Mouse (Mus musculus) monocyte, adult 2 months (primary cell): Measurements from ENCODE around the gene Grip1.
"Not testable (repeated sequence)": the region's sequence is repeated elsewhere in the genome, so short reads cannot be mapped to it uniquely, and the experiment has no call there.

Experiments used
- DNase-seq, 2 experiments: peaks; one replicate each; pipeline ENCODE4 v3.0.0; 2022; ENCODE audit warnings: low spot score in 2 of 2, low read depth in 1 of 2

Gene Grip1

GRCm38 (mm10) chr10:120044714-120045234, 591.1 kb downstream of the Grip1 start:
- no peak for DNase-seq

GRCm38 (mm10) chr10:120060579-120061237, 607.1 kb downstream of the Grip1 start:
- DNase-seq, result no peak

GRCm38 (mm10) chr10:120061238-120062130, 607.9 kb downstream of the Grip1 start:
- no peak for DNase-seq

GRCm38 (mm10) chr10:120064424-120064823, 610.8 kb downstream of the Grip1 start:
- DNase-seq, result peak in 1 of 2 experiments; percentile 35

- no peak for DNase-seq
Measured at GRCm38 (mm10) chr10:120066319-120066718, 612.7 kb downstream of the Grip1 start.

GRCm38 (mm10) chr10:120077850-120078249, 624.2 kb downstream of the Grip1 start:
- no peak for DNase-seq

GRCm38 (mm10) chr10:120092548-120092947, 638.9 kb downstream of the Grip1 start:
- DNase-seq, result no peak

- no peak for DNase-seq
Measured at GRCm38 (mm10) chr10:120095136-120095535, 641.5 kb downstream of the Grip1 start.

GRCm38 (mm10) chr10:120095716-120096115, 642.1 kb downstream of the Grip1 start:
- DNase-seq, result no peak

GRCm38 (mm10) chr10:120097564-120097963, 643.9 kb downstream of the Grip1 start:
- DNase-seq, result no peak

GRCm38 (mm10) chr10:120100806-120101205, 647.2 kb downstream of the Grip1 start:
- no peak for DNase-seq

- no peak for DNase-seq
Measured at GRCm38 (mm10) chr10:120111691-120112319, 658.2 kb downstream of the Grip1 start.

- peak; percentile 98 to 100 for DNase-seq
Measured at GRCm38 (mm10) chr10:120112507-120113396, 659.1 kb downstream of the Grip1 start, which contains the start of gene Helb. TSS of gene Helb (minus strand) at chr10:120112987.

GRCm38 (mm10) chr10:120113482-120113881, 659.9 kb downstream of the Grip1 start:
- DNase-seq, result not testable (repeated sequence)

- no peak for DNase-seq
Measured at GRCm38 (mm10) chr10:120113980-120114379, 660.4 kb downstream of the Grip1 start.

GRCm38 (mm10) chr10:120114493-120114892, 660.9 kb downstream of the Grip1 start:
- no peak for DNase-seq

GRCm38 (mm10) chr10:120115249-120115648, 661.6 kb downstream of the Grip1 start:
- no peak for DNase-seq

- DNase-seq, result no peak
Measured at GRCm38 (mm10) chr10:120123721-120124120, 670.1 kb downstream of the Grip1 start.

- peak; percentile 57 to 74 for DNase-seq
Measured at GRCm38 (mm10) chr10:120124801-120125464, 671.3 kb downstream of the Grip1 start.

GRCm38 (mm10) chr10:120125465-120125857, 671.8 kb downstream of the Grip1 start:
- DNase-seq, result no peak
